Mouse (Mus musculus): Measurements from ENCODE around the gene Rtn4.
A peak's percentile ranks its signal among the peaks of the same experiment; 100 is the strongest.

Gene Rtn4

GRCm38 (mm10) chr11:29761387-29761786 lies 68.6 kb downstream of the Rtn4 start:
- peak; percentile 46 for DNase-seq (ENCODE audit: low read depth, low spot score)

DNA sequence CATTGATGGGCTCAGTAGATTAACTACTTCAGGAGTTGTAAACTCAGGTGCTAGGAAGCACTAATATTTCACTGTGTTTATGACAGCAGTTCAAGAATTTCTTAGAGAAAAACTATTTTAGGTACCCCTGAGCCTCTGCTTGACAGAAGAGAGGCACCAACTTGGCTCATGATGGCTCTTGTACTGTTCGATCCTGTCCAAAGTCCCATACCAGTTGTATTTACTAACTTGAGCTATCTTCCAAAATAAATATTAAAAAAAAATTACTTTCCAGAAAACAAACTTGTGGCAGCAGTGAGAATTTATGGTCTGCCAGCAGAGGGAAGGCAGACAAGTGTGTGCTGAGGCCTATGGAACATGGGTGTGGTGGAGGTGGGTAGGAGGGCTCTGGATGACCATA lies 70.0 kb downstream of the Rtn4 start:
- DNase-seq (ENCODE audit: low read depth, low spot score), result no peak

GRCm38 (mm10) chr11:29765063-29765462 lies 72.3 kb downstream of the Rtn4 start:
- DNase-seq (ENCODE audit: low read depth, low spot score), result peak; percentile 83

GRCm38 (mm10) chr11:29766313-29766982 lies 73.7 kb downstream of the Rtn4 start:
- DNase-seq (ENCODE audit: low read depth, low spot score), result peak; percentile 89

DNA sequence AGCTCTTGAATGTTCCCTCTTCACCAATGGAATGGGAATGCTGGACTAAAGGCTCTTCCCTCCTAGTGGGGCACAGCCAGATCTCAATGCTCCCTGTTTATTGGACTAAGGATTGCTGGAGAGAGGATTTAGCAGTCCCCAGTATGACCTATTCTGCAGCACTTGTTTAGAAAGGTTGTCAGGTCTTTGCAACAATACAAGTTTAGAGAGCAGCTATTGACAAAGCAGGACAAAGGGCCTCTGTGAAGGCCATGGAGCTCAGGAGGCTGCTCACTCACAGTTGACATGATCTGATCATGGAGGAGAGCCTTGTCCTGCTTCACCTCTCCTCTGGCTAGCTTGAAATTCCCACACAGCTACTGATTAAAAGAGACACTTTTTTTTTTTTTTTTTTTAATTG lies 75.8 kb downstream of the Rtn4 start:
- DNase-seq (ENCODE audit: low read depth, low spot score), result no peak

DNA sequence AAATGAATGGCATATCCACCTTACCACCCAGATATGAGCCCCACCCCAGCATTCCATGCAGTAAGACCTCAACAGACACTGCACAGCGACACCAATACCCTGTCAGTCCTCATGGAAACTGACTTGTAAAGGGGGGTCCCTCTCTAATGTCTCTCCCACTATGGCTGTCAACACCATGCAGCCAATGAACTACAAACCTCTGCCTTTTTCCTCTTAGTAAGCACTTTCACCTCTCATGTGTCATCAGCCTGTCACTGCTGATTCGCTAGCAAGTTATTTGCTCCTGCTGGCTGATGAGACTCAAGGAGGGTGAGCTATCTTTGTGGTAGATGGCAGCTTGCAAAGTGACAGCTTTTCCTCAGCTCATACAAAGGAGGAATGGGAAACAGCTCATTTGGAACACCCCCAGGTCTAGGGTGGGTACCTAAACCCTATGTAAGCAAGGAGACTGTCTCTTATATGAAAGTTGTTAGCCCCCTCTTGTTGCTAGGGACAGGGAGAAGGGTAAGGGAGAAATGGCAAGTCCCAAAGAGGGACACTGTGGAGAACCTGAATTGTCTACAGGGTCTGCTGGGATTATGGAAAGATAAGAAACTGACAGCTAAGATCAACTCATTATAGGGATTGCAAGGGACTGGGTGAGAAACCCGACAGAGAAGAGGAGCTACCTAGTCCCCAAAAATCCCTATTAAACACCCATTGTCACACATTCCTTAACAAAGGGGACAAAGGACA lies 78.1 kb downstream of the Rtn4 start:
- DNase-seq (ENCODE audit: low read depth, low spot score), result no peak

- DNase-seq (ENCODE audit: low read depth, low spot score), result no peak
These were observed 79.5 kb downstream of the Rtn4 start for GRCm38 (mm10) chr11:29772279-29772678.

- DNase-seq (ENCODE audit: low read depth, low spot score), result peak; percentile 64
These were observed 81.5 kb downstream of the Rtn4 start for GRCm38 (mm10) chr11:29774296-29774695.

DNA sequence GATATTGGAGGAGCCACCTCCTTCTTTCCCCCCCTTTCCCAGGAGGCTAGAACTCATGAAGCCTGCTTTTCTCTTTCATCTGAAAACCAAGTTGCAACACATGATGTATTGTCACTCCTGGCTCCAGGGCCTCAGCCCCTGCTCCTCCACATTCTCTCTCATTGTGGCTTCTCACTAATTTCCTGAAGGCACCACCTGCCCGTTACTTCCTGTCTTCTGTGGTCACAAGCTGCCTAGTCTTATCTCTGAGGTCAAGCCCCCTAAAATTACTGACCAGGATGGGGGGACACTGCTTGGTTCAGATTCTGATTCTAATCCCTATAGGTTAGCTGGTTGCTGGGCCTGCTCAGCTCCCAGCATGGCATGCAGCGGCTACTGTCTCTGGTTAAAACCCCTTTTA lies 82.0 kb downstream of the Rtn4 start:
- DNase-seq (ENCODE audit: low read depth, low spot score), result no peak

GRCm38 (mm10) chr11:29777964-29778363 lies 85.2 kb downstream of the Rtn4 start:
- DNase-seq (ENCODE audit: low read depth, low spot score), result peak; percentile 89

DNA sequence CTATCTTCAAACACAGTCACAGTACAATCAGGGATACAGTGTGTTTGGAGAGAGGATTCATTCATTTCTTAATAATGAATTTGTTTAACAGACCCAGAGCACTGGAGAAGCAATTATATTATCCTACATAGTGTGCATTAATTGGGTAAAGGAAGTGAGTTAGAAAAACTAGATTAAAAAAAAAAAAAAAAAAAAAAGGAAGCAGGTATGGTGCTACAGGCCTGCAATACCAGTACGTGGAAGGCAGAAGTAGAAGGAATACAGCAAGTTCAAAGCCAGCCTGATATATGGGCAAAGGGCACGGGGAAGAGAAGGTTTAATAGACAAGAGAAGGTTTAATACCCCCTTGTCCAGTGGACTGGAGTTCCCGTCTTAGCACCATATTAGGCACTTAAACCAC lies 86.2 kb downstream of the Rtn4 start:
- DNase-seq (ENCODE audit: low read depth, low spot score), result no peak

- DNase-seq (ENCODE audit: low read depth, low spot score), result no peak
These were observed 86.8 kb downstream of the Rtn4 start for GRCm38 (mm10) chr11:29779409-29780026.

DNA sequence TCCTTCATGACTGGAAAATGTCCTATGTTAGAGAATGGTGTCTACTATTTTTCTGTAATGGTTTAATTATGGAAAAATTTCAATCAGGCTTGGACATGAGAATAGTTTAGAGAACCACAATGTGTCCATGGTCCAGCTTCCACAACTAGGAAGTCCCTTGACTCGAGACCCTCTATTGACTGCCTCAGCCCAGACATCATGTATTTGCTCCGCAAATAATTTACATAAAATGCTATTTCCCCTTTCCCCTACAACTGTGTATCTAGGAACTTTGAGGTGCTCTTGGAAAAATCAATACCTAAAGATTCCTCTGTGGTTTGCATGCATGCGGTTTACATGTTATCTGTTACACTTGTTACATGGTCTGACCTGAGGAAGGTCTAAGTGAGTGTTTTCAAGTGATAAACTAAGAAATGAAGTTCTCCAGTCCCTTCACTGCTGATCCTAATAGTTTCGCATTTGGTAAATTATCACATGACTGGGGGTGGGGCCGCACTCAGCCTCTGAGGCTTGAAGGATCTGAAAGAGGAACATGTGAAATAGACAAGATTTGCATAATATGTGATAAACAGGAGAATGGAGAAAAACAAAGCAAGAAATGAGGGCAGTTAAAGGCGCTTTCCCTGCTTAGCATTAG lies 94.0 kb downstream of the Rtn4 start:
- DNase-seq (ENCODE audit: low read depth, low spot score), result no peak

DNA sequence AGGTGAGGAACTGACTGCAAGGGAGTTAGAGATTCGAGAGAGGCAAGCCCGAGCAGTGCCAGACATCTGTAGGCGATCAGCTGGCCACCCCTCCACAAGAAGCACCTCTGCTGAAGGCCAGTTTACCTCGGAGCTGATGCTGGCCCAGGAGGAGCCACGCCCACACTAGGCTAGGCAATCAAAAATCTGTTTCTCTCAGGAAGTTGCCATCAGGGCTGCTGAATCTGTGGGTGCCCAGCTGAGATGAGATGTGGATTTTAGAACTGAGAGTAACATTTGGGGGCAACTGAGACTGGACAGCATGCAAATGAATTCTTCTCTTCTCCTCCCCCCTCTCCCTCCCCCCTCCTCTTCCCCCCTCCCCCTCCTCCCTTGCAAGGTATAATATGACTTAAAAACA lies 94.7 kb downstream of the Rtn4 start:
- peak; percentile 65 for DNase-seq (ENCODE audit: low read depth, low spot score)

GRCm38 (mm10) chr11:29788499-29788898 lies 95.8 kb downstream of the Rtn4 start:
- no peak for DNase-seq (ENCODE audit: low read depth, low spot score)

DNA sequence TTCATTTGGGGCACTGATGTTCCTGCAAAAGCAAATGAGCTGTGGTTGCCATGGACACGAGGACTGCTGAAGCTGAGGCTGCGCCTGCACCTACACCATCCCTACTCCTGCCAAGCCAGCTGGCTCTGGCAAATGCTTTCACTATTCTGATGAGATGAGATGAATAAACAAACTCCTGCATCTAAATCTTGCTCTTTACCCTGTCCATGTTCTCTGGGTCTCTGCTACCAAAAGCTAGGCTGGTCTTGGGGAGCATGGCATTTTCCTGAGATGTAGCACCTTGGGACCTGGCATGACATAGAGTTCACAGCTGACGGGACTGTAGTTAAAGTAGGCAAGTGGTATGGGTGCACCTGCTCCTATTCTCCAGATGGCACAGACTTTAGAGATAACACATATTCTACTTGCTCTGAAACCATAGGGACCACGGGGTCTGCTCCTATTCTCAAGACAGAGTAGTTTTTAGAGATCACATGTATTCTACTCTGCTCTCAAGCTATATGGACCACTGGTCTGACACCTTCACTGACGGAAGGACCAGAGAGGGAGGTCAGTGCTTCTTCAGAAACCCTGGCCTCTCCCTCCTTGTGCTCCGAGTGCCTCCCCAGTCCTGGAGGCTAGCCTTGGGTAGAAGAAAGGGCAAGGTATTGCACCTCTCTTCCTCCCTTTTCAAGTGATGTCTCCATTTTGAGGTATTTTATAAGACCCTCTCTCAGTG lies 96.3 kb downstream of the Rtn4 start:
- peak; percentile 97 for DNase-seq (ENCODE audit: low read depth, low spot score)

DNA sequence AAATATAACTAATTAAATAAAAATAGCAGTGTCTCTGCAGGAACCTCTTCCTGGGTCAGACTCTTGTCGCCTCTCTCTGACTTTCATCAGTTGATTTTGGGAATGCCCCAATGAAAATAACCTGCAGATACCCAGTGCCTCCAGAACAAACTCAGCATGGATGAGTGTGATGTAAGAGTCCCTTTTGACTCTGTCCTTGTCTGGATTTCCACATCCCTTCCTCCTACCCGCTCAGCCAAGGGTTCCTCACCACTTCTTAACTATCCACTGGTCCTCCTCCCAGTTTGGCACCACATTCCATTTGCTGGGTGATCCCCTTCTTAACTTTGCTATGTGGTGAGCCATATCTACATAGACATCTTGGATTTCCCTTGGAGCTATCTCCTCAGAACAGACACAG lies 98.0 kb downstream of the Rtn4 start:
- no peak for DNase-seq (ENCODE audit: low read depth, low spot score)
